Mouse (Mus musculus) mouse trophoblast stem cell (cell line): Measurements from ENCODE around the gene Zfp791.
"Not testable (repeated sequence)": the region's sequence is repeated elsewhere in the genome, so short reads cannot be mapped to it uniquely, and the experiment has no call there.

Source experiments
- in situ Hi-C, 2 experiments: fragments of 300-500 bp; cut with MseI, MboI; formaldehyde crosslinking; loops; 2 replicates in 1 of 2; 3 replicates in 1 of 2; pipeline ENCODE4 v1.15.1; 2025

Zfp791 gene

GRCm38 (mm10) chr8:85083108-85083813, 39.6 kb downstream of the Zfp791 start, which contains the start of gene Man2b1:
Man2b1 (plus strand) TSS chr8:85083270.
- in situ Hi-C loops = no loop called here

GRCm38 (mm10) chr8:85082169-85082568, 40.7 kb downstream of the Zfp791 start:
- in situ Hi-C loops = not testable (repeated sequence)

- in situ Hi-C loops = no loop called here
Measured at GRCm38 (mm10) chr8:85081216-85081555, 41.7 kb downstream of the Zfp791 start, which contains the start of gene Wdr83. Wdr83 (minus strand) TSS chr8:85081306.

- in situ Hi-C loops = no loop called here
Measured at GRCm38 (mm10) chr8:85080532-85081215, 42.2 kb downstream of the Zfp791 start, which contains the start of gene Wdr83os. Wdr83os (plus strand) TSS chr8:85080740.

- in situ Hi-C loops = no loop called here
Measured at GRCm38 (mm10) chr8:85080214-85080531, 42.7 kb downstream of the Zfp791 start.

- in situ Hi-C loops = no loop called here
Measured at GRCm38 (mm10) chr8:85076993-85077392, 45.9 kb downstream of the Zfp791 start.

GRCm38 (mm10) chr8:85076001-85076400, 46.9 kb downstream of the Zfp791 start:
- in situ Hi-C loops = no loop called here

GRCm38 (mm10) chr8:85074617-85075016, 48.3 kb downstream of the Zfp791 start:
- in situ Hi-C loops = no loop called here

- in situ Hi-C loops = no loop called here
Measured at GRCm38 (mm10) chr8:85074167-85074566, 48.7 kb downstream of the Zfp791 start.

GRCm38 (mm10) chr8:85073041-85073612, 49.8 kb downstream of the Zfp791 start:
- in situ Hi-C loops = no loop called here

GRCm38 (mm10) chr8:85072364-85072929, 50.4 kb downstream of the Zfp791 start:
- in situ Hi-C loops = no loop called here

GRCm38 (mm10) chr8:85071514-85072281, 51.2 kb downstream of the Zfp791 start, which contains the start of gene Dhps:
Dhps (plus strand) TSS chr8:85071757.
- in situ Hi-C loops = no loop called here

- in situ Hi-C loops = no loop called here
Measured at GRCm38 (mm10) chr8:85071041-85071440, 51.9 kb downstream of the Zfp791 start.

- in situ Hi-C loops = no loop called here
Measured at GRCm38 (mm10) chr8:85067982-85068381, 54.9 kb downstream of the Zfp791 start, which contains the start of gene Gm5741. Gm5741 (minus strand) TSS chr8:85067982.

- in situ Hi-C loops = no loop called here
Measured at GRCm38 (mm10) chr8:85067155-85067554, 55.7 kb downstream of the Zfp791 start.

GRCm38 (mm10) chr8:85065213-85065612, 57.7 kb downstream of the Zfp791 start:
- in situ Hi-C loops = no loop called here

- in situ Hi-C loops = no loop called here
Measured at GRCm38 (mm10) chr8:85062603-85063002, 60.3 kb downstream of the Zfp791 start.

- in situ Hi-C loops = no loop called here
Measured at GRCm38 (mm10) chr8:85059879-85060616, 62.8 kb downstream of the Zfp791 start, which contains the start of gene Fbxw9. Fbxw9 (plus strand) TSS chr8:85060055.
